Mouse (Mus musculus) erythroblast, embryonic 14.5 days (primary cell): ENCODE results near the gene Wipf3.

Source experiments
- GATA1 ChIP-seq: IDR thresholded peaks from 2 replicates; pipeline ENCODE4 v1.6.1; 2012; ENCODE audit warnings: low read length, inconsistent platforms, mixed read lengths
- TAL1 ChIP-seq: IDR thresholded peaks from 3 replicates; pipeline ENCODE4 v1.6.1; 2012; ENCODE audit warnings: low read length, inconsistent platforms, mixed read lengths

DNA sequence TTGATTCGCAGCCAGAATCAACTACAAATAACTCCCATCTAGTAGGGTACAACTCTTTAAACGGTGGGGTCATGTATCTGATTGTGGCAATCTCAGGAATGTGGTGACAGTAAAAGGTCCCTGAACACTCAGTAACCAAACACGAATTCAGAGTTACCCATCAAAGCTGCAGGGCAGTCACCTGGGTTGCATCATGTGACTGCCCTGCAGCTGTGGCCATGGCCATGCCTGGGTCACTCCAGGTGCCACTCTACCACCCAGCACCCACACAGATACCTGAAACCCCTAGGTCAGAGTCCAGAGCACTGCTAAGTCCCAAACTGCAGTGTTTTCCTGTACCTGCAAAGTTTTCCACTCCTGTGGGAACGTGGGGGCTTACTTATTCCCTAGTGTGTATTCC lies 9.1 kb downstream of the Wipf3 start:
- no peak for TF ChIP-seq TAL1
- TF ChIP-seq GATA1: no peak
